Mouse (Mus musculus) bone marrow, adult 2 months (tissue): Measurements from ENCODE around the gene Piwil1. TPM values are rescaled to one million over a fixed set of nuclear protein-coding genes. Genes with fewer than 3 reads are reported as not detected.
"Not testable (repeated sequence)": the region's sequence is repeated elsewhere in the genome, so short reads cannot be mapped to it uniquely, and the experiment has no call there.

Experiments used
- H3K27ac ChIP-seq: fragments of 200-500 bp; 2 replicates; pipeline ENCODE4 v1.5.1; 2012; ENCODE audit warnings: low read depth, mild to moderate bottlenecking, control low read depth, inconsistent platforms, low read length; ENCODE audit not compliant: control insufficient read depth, poor library complexity, insufficient read depth
- H3K4me1 ChIP-seq: fragments of 200-500 bp; 2 replicates; pipeline ENCODE4 v1.6.1; 2011; ENCODE audit warnings: low read length; ENCODE audit not compliant: control insufficient read depth, insufficient read depth
- H3K4me3 ChIP-seq: fragments of 200-500 bp; replicated peaks from 2 replicates; pipeline ENCODE3; 2011; ENCODE audit warnings: mild to moderate bottlenecking, low read depth, low read length, control low read depth; ENCODE audit not compliant: control insufficient read depth
- CTCF ChIP-seq: fragments of 200-500 bp; IDR thresholded peaks from 2 replicates; pipeline ENCODE4 v1.5.1; 2011; ENCODE audit warnings: low read length, control low read depth; ENCODE audit not compliant: control insufficient read depth, insufficient read depth
- POLR2A ChIP-seq: fragments of 200-500 bp; IDR thresholded peaks from 2 replicates; pipeline ENCODE4 v1.6.1; 2011; ENCODE audit warnings: low read depth, mild to moderate bottlenecking, control low read depth, low read length, borderline replicate concordance; ENCODE audit not compliant: control insufficient read depth
- WGBS: fragments of 180-500 bp; shearing (Covaris S2); methylation state at CpG from one replicate; pipeline ENCODE4 v1.1.7; 2018; 5-methylcytosine and 5-hydroxymethylcytosine counted together
- polyA plus RNA-seq: library from polyadenylated mRNA; stranded (reverse); fragments of >200 nt; gene quantifications from 2 replicates; pipeline ENCODE4 v1.2.4, GENCODE M21; 2011; ENCODE audit warnings: low replicate concordance; ENCODE audit not compliant: missing spikeins, insufficient read depth, insufficient read length

The Piwil1 gene
- polyA plus RNA-seq, 1 experiment: not detected

GRCm38 (mm10) chr5:128703688-128704087, 1.4 kb downstream of the Piwil1 start:
- 58% methylated on average over 10 of the region's 10 CpGs for WGBS
- H3K4me3 ChIP-seq: no peak overlapping the region
- no peak overlapping the region for H3K27ac ChIP-seq
- no peak for TF ChIP-seq POLR2A
- TF ChIP-seq CTCF: no peak
- H3K4me1 ChIP-seq: no peaks in the 10 kb centered on the region

GRCm38 (mm10) chr5:128704134-128704904, 2.0 kb downstream of the Piwil1 start:
- H3K27ac ChIP-seq: no peak overlapping the region
- 40% methylated on average over 19 of the region's 19 CpGs for WGBS
- TF ChIP-seq CTCF: no peak
- no peak for TF ChIP-seq POLR2A
- H3K4me1 ChIP-seq: no peaks in the 10 kb centered on the region
- H3K4me3 ChIP-seq: no peak overlapping the region

- WGBS: 96% methylated on average over 1 of the region's 1 CpGs
- H3K4me3 ChIP-seq: no peak overlapping the region
- TF ChIP-seq CTCF: no peak
- TF ChIP-seq POLR2A: no peak
- no peak overlapping the region for H3K27ac ChIP-seq
- no peaks in the 10 kb centered on the region for H3K4me1 ChIP-seq
Observed at GRCm38 (mm10) chr5:128706467-128706866, 4.1 kb downstream of the Piwil1 start.

GRCm38 (mm10) chr5:128707271-128707670, 4.9 kb downstream of the Piwil1 start:
- Histone ChIP-seq H3K4me1 (no peaks in the 10 kb centered on the region), H3K4me3 (no peak overlapping the region), H3K27ac (no peak overlapping the region)
- TF ChIP-seq POLR2A (no peak), CTCF (no peak)
- 87% methylated on average over 11 of the region's 11 CpGs for WGBS

- Histone ChIP-seq H3K4me1 (no peaks in the 10 kb centered on the region), H3K4me3 (no peak overlapping the region), H3K27ac (no peak overlapping the region)
- WGBS: 85% methylated on average over 5 of the region's 5 CpGs
- TF ChIP-seq POLR2A (no peak), CTCF (no peak)
Observed at GRCm38 (mm10) chr5:128708929-128709328, 6.6 kb downstream of the Piwil1 start.

GRCm38 (mm10) chr5:128710596-128710995, 8.3 kb downstream of the Piwil1 start:
- 31% methylated on average over 8 of the region's 8 CpGs for WGBS
- Histone ChIP-seq H3K4me3 (no peak overlapping the region), H3K27ac (no peak overlapping the region), H3K4me1 (no peaks in the 10 kb centered on the region)
- no peak for TF ChIP-seq POLR2A

- no peak for TF ChIP-seq POLR2A
- no peak for TF ChIP-seq CTCF
- H3K27ac ChIP-seq: no peak overlapping the region
- WGBS: 73% methylated on average over 6 of the region's 6 CpGs
Observed at GRCm38 (mm10) chr5:128711847-128712246, 9.5 kb downstream of the Piwil1 start.

GRCm38 (mm10) chr5:128715171-128715570, 12.8 kb downstream of the Piwil1 start:
- Histone ChIP-seq H3K27ac (no peak overlapping the region), H3K4me1 (no peaks in the 10 kb centered on the region), H3K4me3 (no peak overlapping the region)
- WGBS: 77% methylated on average over 16 of the region's 16 CpGs
- no peak for TF ChIP-seq CTCF
- no peak for TF ChIP-seq POLR2A

More at GRCm38 (mm10) chr5:128711847-128712246, 9.5 kb downstream of the Piwil1 start:
- Histone ChIP-seq H3K4me1 (no peaks in the 10 kb centered on the region), H3K4me3 (no peak overlapping the region)

GRCm38 (mm10) chr5:128720461-128720860, 18.1 kb downstream of the Piwil1 start:
- 83% methylated on average over 11 of the region's 11 CpGs for WGBS
- not testable (repeated sequence) for H3K4me1 ChIP-seq, H3K27ac ChIP-seq, H3K4me3 ChIP-seq
